Mouse (Mus musculus): Measurements from ENCODE around the gene Gpr18.

- TF ChIP-seq CTCF (conservative IDR thresholded peaks at IDR 0.05; ENCODE audit: low read length): no peak
- no peak for TF ChIP-seq POU5F1 (IDR thresholded peaks at IDR 0.05; ENCODE audit: borderline replicate concordance, low read length)
- no peak for TF ChIP-seq NANOG (IDR thresholded peaks at IDR 0.05; ENCODE audit: borderline replicate concordance, low read length)
Observed at GRCm38 (mm10) chr14:121936856-121937255, 21.3 kb upstream of the Gpr18 start.
